Mouse (Mus musculus): ENCODE data around the gene Slc8b1.
"Not testable (repeated sequence)": the region's sequence is repeated elsewhere in the genome, so short reads cannot be mapped to it uniquely, and the experiment has no call there.

The Slc8b1 gene

GRCm38 (mm10) chr5:120495703-120496226 lies 15.2 kb upstream of the Slc8b1 start:
- DNase-seq (ENCODE audit: low spot score): no peak

GRCm38 (mm10) chr5:120497071-120497470 lies 13.9 kb upstream of the Slc8b1 start:
- DNase-seq (ENCODE audit: low spot score): no peak

GRCm38 (mm10) chr5:120499202-120499601 lies 11.8 kb upstream of the Slc8b1 start:
- DNase-seq (ENCODE audit: low spot score): no peak

GRCm38 (mm10) chr5:120500609-120501008 lies 10.4 kb upstream of the Slc8b1 start:
- DNase-seq (ENCODE audit: low spot score): not testable (repeated sequence)

- no peak for DNase-seq (ENCODE audit: low spot score)
These were observed 8.8 kb upstream of the Slc8b1 start for GRCm38 (mm10) chr5:120502147-120502621.

- no peak for DNase-seq (ENCODE audit: low spot score)
These were observed 8.3 kb upstream of the Slc8b1 start for GRCm38 (mm10) chr5:120502675-120503143.

GRCm38 (mm10) chr5:120503144-120503795 lies 7.7 kb upstream of the Slc8b1 start, which contains the start of gene Plbd2:
Gene Plbd2 (minus strand): TSS chr5:120503625.
- DNase-seq (ENCODE audit: low spot score): peak; percentile 96

GRCm38 (mm10) chr5:120505368-120505767 lies 5.6 kb upstream of the Slc8b1 start:
- DNase-seq (ENCODE audit: low spot score): peak; percentile 78

GRCm38 (mm10) chr5:120505781-120506180 lies 5.2 kb upstream of the Slc8b1 start:
- no peak for DNase-seq (ENCODE audit: low spot score)

GRCm38 (mm10) chr5:120506490-120506889 lies 4.5 kb upstream of the Slc8b1 start:
- no peak for DNase-seq (ENCODE audit: low spot score)

- no peak for DNase-seq (ENCODE audit: low spot score)
These were observed 3.7 kb upstream of the Slc8b1 start for GRCm38 (mm10) chr5:120507311-120507710.

GRCm38 (mm10) chr5:120511643-120512220 lies 764 bp downstream of the Slc8b1 start:
- no peak for DNase-seq (ENCODE audit: low spot score)

GRCm38 (mm10) chr5:120512911-120513555 lies 2.1 kb downstream of the Slc8b1 start:
- DNase-seq (ENCODE audit: low spot score): no peak

GRCm38 (mm10) chr5:120514031-120514677 lies 3.2 kb downstream of the Slc8b1 start:
- DNase-seq (ENCODE audit: low spot score): no peak

GRCm38 (mm10) chr5:120514754-120515153 lies 3.8 kb downstream of the Slc8b1 start:
- DNase-seq (ENCODE audit: low spot score): no peak

- no peak for DNase-seq (ENCODE audit: low spot score)
These were observed 4.5 kb downstream of the Slc8b1 start for GRCm38 (mm10) chr5:120515451-120515850.

GRCm38 (mm10) chr5:120516221-120516984 lies 5.4 kb downstream of the Slc8b1 start:
- no peak for DNase-seq (ENCODE audit: low spot score)

- no peak for DNase-seq (ENCODE audit: low spot score)
These were observed 6.6 kb downstream of the Slc8b1 start for GRCm38 (mm10) chr5:120517552-120517951.

- DNase-seq (ENCODE audit: low spot score): no peak
These were observed 11.7 kb downstream of the Slc8b1 start for GRCm38 (mm10) chr5:120522649-120523048.

- no peak for DNase-seq (ENCODE audit: low spot score)
These were observed 13.8 kb downstream of the Slc8b1 start for GRCm38 (mm10) chr5:120524736-120525135.

- DNase-seq (ENCODE audit: low spot score): peak; percentile 52
These were observed 14.8 kb downstream of the Slc8b1 start for GRCm38 (mm10) chr5:120525737-120526136.

All from retina, embryonic 14.5 days (tissue).